Mouse (Mus musculus): Measurements from ENCODE around the gene Frmd4a. TPM values are rescaled to one million over a fixed set of nuclear protein-coding genes. Genes with fewer than 3 reads are reported as not detected.

The Frmd4a gene
- polyA plus RNA-seq, 1 experiment from 2014 or later, result 49.1 TPM

DNA sequence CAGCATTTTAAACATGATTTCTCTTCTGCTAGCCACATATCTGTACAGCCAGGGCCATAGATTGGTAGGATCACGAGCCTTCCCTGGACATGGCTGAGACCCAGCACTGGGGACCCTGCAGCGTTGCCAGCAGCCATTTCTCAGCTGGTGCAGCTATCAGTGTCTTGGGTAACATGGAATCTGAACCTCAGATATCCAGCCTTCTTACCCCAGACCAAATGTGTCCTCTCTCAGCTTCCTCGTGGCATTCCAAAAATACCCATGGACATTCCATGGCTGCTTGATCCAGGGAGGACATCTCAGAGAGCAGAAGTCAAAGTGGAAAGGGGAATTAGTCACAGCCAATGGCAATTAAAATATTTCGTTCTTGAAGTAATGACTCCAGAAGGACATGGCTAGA lies 321.6 kb downstream of the Frmd4a start:
- WGBS, result 59% methylated on average over 4 of the region's 4 CpGs
- H3K27ac ChIP-seq, result peak overlapping the region; percentile 64

DNA sequence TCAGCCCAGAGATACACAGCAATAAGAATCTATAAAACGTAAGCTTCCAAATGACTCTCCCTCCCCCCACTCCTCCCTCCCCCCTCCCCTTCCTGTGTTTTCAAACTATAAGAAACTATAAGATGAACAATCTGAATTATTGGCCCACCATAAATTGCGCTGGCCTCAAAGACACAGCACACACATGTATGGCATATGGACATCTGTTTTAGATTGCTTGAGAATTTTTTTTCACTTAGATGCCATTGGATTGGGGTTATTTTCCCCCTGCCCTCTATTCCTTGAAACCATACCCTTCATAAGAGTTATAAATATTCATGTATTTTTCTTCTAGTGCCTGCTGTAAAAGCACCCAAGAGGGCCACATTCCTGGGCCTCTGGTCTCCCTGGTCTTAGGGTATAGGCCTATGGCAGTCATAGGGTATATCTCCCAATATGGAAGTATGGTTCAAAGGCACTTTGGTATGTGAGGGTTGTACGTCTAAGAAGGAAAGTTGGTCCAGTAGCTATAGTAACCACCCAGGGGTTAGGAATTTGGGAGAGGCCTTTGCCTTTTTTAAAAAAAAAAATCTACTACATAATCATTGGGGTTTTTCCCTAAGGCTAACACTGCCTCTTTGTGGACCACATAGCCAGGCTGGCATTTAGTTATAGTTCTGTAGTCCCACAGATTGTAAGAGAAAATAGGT lies 322.2 kb downstream of the Frmd4a start:
- Histone ChIP-seq H3K9me3 (peaks cover 4% of the 10 kb centered on the region; the same call in 1 of the 2 replicates), H3K4me3 (no peak overlapping the region), H3K27ac (peak overlapping the region; percentile 64; the same call in 1 of the 2 replicates), H3K36me3 (no peaks in the 10 kb centered on the region), H3K27me3 (ENCODE audit: insufficient read depth, poor library complexity, severe bottlenecking) (no peaks in the 10 kb centered on the region), H3K4me1 (replicated peaks) (peaks cover 33% of the 10 kb centered on the region)
- WGBS, result 50% methylated on average over 3 of the region's 3 CpGs
- no peak for DNase-seq (ENCODE audit: low spot score)

More for the DNA sequence above, 321.6 kb downstream of the Frmd4a start:
- Histone ChIP-seq H3K36me3 (no peaks in the 10 kb centered on the region), H3K4me1 (replicated peaks) (peaks cover 34% of the 10 kb centered on the region), H3K9me3 (no peaks in the 10 kb centered on the region; the same call in 1 of the 2 replicates), H3K4me3 (no peak overlapping the region), H3K27me3 (ENCODE audit: insufficient read depth, poor library complexity, severe bottlenecking) (no peaks in the 10 kb centered on the region)
- DNase-seq (ENCODE audit: low spot score), result no peak

DNA sequence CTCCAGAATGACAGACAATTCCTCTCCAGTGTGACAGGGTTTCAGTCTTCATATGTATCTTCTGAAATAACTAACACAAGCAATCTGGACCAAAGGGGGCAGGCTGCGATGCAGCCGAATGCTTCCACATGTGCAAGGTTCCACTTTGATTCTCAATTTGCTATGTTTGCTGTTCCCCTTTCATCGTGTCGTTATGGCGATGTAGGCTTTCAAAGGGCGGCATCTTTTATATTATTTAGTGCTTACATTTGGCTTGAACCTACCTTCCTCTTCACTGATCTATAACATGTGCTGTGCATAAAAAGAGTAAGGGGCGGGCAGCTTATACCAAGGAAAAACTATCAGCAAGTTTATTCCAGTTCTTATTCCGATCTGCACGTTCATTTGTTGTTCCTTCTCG lies 322.9 kb downstream of the Frmd4a start:
- Histone ChIP-seq H3K4me3 (no peak overlapping the region), H3K36me3 (no peaks in the 10 kb centered on the region), H3K27ac (peak overlapping the region; percentile 35), H3K4me1 (replicated peaks) (peaks cover 34% of the 10 kb centered on the region), H3K27me3 (ENCODE audit: insufficient read depth, poor library complexity, severe bottlenecking) (no peaks in the 10 kb centered on the region), H3K9me3 (peaks cover 4% of the 10 kb centered on the region; the same call in 1 of the 2 replicates)
- DNase-seq (ENCODE audit: low spot score), result no peak
- 67% methylated on average over 10 of the region's 10 CpGs for WGBS

DNA sequence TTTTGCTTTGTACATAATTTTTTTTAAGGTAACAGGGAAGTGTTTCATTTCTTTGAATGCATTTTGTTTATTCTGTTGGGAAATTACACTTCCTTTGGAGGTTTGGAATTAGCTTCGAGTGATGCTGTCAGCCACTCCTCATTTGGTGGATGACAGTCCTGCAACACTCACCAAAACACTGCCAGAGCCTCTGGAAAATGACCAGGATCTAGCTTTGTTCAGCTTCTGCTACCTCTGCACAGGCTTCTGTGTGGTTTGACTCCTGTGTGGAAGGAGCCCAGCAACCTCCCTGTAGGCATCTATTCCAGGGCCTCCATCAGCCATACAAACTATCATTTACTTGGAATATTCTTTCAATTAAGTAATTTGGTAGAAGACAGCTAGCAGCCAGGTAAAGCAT lies 323.6 kb downstream of the Frmd4a start:
- Histone ChIP-seq H3K36me3 (no peaks in the 10 kb centered on the region), H3K9me3 (peaks cover 4% of the 10 kb centered on the region; the same call in 1 of the 2 replicates), H3K4me1 (replicated peaks) (peaks cover 37% of the 10 kb centered on the region), H3K4me3 (no peak overlapping the region), H3K27me3 (ENCODE audit: insufficient read depth, poor library complexity, severe bottlenecking) (no peaks in the 10 kb centered on the region), H3K27ac (no peak overlapping the region)
- 80% methylated on average over 1 of the region's 1 CpGs for WGBS
- no peak for DNase-seq (ENCODE audit: low spot score)

DNA sequence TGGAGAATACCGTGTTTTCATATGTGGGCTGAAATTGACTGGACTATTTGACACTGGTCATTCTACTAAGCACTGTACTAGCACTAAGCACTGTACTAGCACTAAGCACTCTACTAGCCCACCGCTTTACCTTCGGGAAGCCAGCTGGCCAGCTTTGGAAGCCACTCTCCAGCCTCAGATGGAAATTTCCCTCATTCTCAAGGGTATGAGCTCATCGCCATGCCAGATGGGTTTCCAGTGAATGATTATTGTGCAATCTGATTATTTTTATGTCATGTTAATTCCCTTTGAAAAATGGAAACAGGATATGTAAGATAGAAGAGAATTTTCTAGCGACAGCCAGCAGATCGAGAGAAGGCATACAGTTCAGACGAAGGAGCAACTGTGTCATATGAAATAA lies 324.5 kb downstream of the Frmd4a start:
- WGBS, result 87% methylated on average over 7 of the region's 7 CpGs
- Histone ChIP-seq H3K4me1 (replicated peaks) (peaks cover 41% of the 10 kb centered on the region), H3K4me3 (no peak overlapping the region), H3K27me3 (ENCODE audit: insufficient read depth, poor library complexity, severe bottlenecking) (no peaks in the 10 kb centered on the region), H3K9me3 (peaks cover 4% of the 10 kb centered on the region; the same call in 1 of the 2 replicates), H3K27ac (no peak overlapping the region), H3K36me3 (no peaks in the 10 kb centered on the region)
- DNase-seq (ENCODE audit: low spot score), result no peak

DNA sequence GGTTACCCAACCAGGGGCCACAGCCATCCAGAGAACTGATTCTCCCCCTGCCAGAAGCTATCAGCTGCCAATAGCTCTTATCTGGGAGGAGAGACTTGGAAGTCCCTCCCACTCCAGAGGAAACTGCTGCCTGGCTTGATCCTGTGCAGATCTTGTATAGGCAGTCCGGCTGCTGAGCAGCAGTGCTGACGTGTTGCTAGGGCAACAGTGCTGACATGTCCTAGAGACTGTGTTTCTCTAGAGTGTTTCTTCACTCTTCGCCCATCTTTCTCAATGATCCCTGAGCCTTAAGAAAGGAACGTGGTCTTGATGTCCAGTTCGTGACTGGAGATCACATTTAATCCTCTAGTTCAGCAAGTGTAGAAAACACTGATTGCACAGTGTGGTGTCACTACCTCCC lies 326.9 kb downstream of the Frmd4a start:
- Histone ChIP-seq H3K9me3 (peaks cover 4% of the 10 kb centered on the region; the same call in 1 of the 2 replicates), H3K4me3 (no peak overlapping the region), H3K27ac (peak overlapping the region; percentile 8; the same call in 1 of the 2 replicates), H3K4me1 (replicated peaks) (peaks cover 37% of the 10 kb centered on the region), H3K27me3 (ENCODE audit: insufficient read depth, poor library complexity, severe bottlenecking) (no peaks in the 10 kb centered on the region), H3K36me3 (no peaks in the 10 kb centered on the region)
- 84% methylated on average over 5 of the region's 5 CpGs for WGBS
- DNase-seq (ENCODE audit: low spot score), result no peak

DNA sequence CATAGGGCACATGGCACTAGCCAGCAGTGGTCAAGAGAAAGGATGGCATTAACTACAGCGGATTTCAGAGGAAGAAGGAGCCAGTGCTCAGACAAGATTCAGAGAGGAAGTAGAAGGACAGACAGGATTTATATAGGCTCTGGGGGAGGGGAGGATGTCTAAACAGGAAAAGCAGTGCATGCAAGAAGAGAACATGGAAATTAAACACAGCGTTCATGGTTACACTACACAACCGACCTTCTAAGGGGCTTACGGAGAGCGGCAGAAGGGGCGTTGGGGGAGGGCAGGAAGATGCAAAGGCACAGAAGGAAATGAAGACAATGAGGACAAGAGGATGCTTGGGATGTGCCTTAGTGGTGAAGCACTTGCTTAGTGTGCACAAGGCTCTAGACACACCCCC lies 328.7 kb downstream of the Frmd4a start:
- peaks cover 4% of the 10 kb centered on the region; the same call in 1 of the 2 replicates for H3K9me3 ChIP-seq
- H3K4me1 ChIP-seq (replicated peaks), result peaks cover 22% of the 10 kb centered on the region
- H3K4me3 ChIP-seq, result no peak overlapping the region
- no peaks in the 10 kb centered on the region for H3K27me3 ChIP-seq (ENCODE audit: insufficient read depth, poor library complexity, severe bottlenecking)
- no peaks in the 10 kb centered on the region for H3K36me3 ChIP-seq
- peak overlapping the region; percentile 6; the same call in 1 of the 2 replicates for H3K27ac ChIP-seq
- no peak for DNase-seq (ENCODE audit: low spot score)
- WGBS, result 72% methylated on average over 6 of the region's 6 CpGs

DNA sequence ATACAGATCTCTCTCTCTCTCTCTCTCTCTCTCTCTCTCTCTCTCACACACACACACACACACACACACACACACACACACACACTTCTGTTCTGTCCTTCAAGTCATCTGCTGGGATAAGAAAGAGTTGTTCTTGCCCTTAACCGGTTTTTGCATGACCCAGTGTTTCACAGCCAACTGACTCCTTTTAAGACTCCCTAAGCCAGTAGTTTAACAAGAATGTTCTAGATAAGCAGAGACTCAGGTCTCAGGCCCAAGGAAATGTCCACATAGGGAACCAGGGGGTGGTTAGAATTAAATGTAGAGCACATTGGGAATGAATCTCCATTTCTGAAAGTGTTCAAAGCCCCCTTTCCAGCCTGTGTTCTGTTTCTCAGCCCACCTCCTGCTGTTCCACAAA lies 329.4 kb downstream of the Frmd4a start:
- H3K27ac ChIP-seq, result no peak overlapping the region
- H3K4me1 ChIP-seq (replicated peaks), result peaks cover 22% of the 10 kb centered on the region
- H3K9me3 ChIP-seq, result peaks cover 4% of the 10 kb centered on the region; the same call in 1 of the 2 replicates
- no peak overlapping the region for H3K4me3 ChIP-seq
- no peaks in the 10 kb centered on the region for H3K36me3 ChIP-seq
- 69% methylated on average over 1 of the region's 1 CpGs for WGBS
- H3K27me3 ChIP-seq (ENCODE audit: insufficient read depth, poor library complexity, severe bottlenecking), result no peaks in the 10 kb centered on the region
- no peak for DNase-seq (ENCODE audit: low spot score)

DNA sequence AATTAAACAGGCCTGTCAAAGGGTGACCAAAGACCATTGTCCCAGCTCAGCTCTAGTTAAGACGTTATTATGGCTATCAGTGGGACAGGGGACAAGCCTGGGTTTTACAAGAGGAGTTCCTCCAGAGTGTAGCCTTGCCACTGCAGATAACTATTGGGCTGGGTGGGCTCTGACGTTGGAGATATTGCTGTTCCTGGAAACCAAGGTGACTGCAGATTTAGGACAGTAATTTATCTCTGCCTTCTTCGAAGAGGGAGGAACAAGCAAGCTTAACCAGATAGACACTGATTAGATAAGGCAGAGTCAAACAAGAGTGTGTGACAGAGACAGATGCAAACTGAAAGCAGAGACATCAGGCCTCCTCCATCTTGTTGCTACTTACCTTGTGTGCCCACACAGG lies 330.3 kb downstream of the Frmd4a start:
- WGBS, result 70% methylated on average over 3 of the region's 3 CpGs

DNA sequence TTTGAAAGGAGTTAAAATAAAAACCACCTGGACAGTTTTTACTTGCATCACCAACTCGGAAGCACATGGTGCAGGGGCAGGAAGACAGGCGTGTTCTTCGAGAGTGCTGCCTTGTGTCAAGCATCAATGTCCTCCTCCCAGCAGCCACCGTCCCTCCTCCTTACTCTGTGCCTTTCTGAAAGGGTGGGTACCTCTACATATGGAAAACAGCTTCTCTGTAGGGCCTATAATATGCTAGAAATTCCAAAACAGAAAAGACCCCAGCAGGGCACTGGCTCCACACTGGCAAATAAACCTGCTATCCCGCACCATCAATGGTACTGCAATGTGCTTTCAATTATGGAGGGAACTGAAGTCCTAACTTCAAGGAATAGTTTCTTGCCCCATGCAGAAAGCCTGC lies 331.0 kb downstream of the Frmd4a start:
- DNase-seq (ENCODE audit: low spot score), result no peak
- Histone ChIP-seq H3K9me3 (peaks cover 4% of the 10 kb centered on the region; the same call in 1 of the 2 replicates), H3K36me3 (no peaks in the 10 kb centered on the region), H3K4me3 (no peak overlapping the region), H3K4me1 (replicated peaks) (peaks cover 22% of the 10 kb centered on the region), H3K27me3 (ENCODE audit: insufficient read depth, poor library complexity, severe bottlenecking) (no peaks in the 10 kb centered on the region), H3K27ac (no peak overlapping the region)
- 68% methylated on average over 5 of the region's 5 CpGs for WGBS

More for the DNA sequence above, 330.3 kb downstream of the Frmd4a start:
- no peaks in the 10 kb centered on the region for H3K36me3 ChIP-seq
- peaks cover 22% of the 10 kb centered on the region for H3K4me1 ChIP-seq (replicated peaks)
- H3K4me3 ChIP-seq, result no peak overlapping the region
- peaks cover 4% of the 10 kb centered on the region; the same call in 1 of the 2 replicates for H3K9me3 ChIP-seq
- no peak overlapping the region for H3K27ac ChIP-seq
- no peak for DNase-seq (ENCODE audit: low spot score)
- no peaks in the 10 kb centered on the region for H3K27me3 ChIP-seq (ENCODE audit: insufficient read depth, poor library complexity, severe bottlenecking)

DNA sequence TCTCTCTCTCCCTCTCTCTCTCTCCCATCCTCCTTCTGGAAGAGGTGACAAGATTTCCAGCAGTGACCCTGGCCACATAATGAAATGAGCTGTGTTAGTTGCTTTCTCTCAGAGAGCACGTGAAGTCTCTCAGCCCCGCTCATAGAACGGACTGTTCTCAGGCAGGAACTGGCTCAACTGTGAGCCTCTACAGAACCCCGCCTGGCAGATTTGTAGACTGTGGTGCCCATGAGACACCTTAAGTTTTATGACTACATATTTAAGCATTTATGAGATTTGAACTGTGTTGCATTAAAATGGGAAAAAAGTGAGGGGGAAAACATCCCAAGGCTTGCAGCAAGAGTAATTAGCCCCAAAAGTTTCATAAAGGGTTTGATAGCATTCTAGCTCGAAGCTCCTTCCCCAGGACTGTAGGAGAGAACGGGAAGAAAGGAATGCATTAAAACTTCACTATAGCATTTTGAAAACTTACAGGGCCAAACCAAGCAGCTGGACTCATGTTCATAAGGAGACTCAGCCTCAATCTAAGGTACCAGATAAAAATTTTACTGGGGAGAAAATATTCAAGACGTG lies 339.4 kb downstream of the Frmd4a start:
- no peaks in the 10 kb centered on the region for H3K27me3 ChIP-seq (ENCODE audit: insufficient read depth, poor library complexity, severe bottlenecking)
- H3K36me3 ChIP-seq, result no peaks in the 10 kb centered on the region
- H3K27ac ChIP-seq, result no peak overlapping the region
- DNase-seq (ENCODE audit: low spot score), result no peak
- H3K4me1 ChIP-seq (replicated peaks), result no peaks in the 10 kb centered on the region
- H3K4me3 ChIP-seq, result no peak overlapping the region
- WGBS, result 90% methylated on average over 7 of the region's 7 CpGs
- no peaks in the 10 kb centered on the region for H3K9me3 ChIP-seq

DNA sequence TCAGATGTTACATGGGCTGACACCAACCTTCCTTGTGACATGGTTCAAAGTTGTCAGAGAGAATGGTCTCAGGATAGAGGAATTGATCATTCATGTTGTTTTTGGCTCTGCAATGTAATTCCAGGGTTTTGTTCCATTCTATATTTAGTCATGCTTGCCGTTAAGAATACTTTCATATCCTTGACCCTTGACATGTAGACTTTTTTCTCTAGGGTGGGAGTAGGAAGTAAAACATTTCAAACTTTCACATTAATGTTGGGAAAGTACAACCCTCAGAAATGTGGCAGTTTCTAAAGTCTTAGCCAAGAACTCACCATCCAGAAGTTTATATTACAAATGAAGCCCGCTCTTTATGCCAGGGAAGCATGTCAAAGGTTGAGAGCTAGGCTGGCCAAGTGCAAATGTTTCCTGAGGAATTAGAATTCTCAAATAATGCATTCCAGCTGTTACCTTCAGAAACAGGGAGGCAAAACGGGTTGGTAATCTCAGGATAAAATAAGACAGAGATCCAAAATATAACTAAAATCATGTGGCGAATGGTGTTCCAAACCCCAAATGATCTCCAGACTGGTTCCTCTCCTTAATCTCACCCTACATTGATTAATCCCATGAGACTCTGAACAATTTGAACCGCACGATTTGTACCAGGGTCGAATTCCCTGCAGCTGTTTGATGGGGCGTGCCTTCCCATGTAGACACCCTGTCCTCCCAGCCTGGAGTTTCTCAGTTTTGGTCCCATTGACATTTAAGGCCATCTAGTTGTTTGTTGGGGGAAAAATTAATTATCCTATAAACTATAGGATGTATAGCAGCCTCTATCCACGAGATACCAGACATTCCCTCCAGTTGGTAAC lies 344.7 kb downstream of the Frmd4a start:
- no peak overlapping the region for H3K27ac ChIP-seq
- 79% methylated on average over 9 of the region's 9 CpGs for WGBS
- DNase-seq (ENCODE audit: low spot score), result no peak

More for the DNA sequence above, 344.7 kb downstream of the Frmd4a start:
- Histone ChIP-seq H3K4me1 (replicated peaks) (no peaks in the 10 kb centered on the region), H3K36me3 (no peaks in the 10 kb centered on the region), H3K4me3 (no peak overlapping the region), H3K27me3 (ENCODE audit: insufficient read depth, poor library complexity, severe bottlenecking) (no peaks in the 10 kb centered on the region), H3K9me3 (no peaks in the 10 kb centered on the region)

Measured in hindbrain, embryonic 10.5 days (tissue).